Mouse (Mus musculus): ENCODE measurements around the gene Slc16a9.
A peak's percentile ranks its signal among the peaks of the same experiment; 100 is the strongest.
"Not testable (repeated sequence)": the region's sequence is repeated elsewhere in the genome, so short reads cannot be mapped to it uniquely, and the experiment has no call there.

Gene Slc16a9

DNA sequence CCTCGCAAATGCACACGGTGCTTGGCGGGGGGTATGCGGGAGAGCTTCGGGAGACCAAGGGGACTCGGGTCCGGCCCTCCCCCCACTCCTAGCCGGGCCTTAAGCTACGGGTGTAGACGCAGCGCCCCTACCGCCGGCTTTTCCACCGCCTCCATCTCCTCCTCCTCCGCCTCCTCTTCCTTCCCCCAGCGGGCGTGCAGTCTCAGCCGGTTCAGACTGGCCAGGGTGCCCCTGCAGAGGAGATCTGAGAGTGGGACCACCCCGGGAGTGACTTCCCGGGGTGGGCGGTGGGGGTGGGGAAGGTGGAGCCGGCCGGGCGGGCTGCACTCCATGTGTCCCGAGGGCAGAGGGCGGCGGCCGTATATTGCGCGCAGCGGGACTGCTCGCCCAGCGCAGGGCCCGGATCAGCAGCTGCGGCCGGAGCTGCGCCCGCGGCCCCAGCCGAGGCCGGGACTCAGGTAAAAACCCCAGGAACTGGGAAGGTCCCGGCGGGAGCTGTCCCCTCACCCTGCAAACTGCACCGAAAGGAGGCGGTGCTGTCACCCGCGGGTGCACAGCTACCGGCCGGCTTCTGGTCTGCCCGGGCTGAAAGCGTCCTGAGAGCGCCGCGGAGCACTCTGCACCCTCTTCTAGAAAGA is at the start of gene Slc16a9:
Gene Slc16a9 (plus strand): TSS at position 180 of the 638 bp plus-strand sequence.
- peak; percentile 47 for DNase-seq

DNA sequence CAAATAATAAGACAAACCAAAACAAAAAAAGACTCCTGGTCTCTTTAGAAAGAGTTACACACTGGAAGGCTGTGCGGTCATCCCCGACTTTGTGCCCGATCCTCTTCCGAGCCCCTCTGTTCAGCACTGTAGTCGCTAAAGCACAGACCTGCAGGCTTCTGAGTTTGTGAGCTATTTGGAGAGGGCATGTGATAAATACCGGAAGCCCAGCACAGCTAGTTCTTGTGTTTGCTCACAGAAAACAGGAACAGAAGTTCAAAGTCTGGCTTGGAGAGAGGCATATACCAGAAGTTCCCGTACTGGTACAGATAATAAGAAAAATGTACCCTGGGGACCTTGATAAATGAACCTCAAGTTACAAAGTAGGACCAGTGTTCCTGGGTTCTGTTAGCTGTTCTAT is 49.6 kb upstream of the Slc16a9 start:
- no peak for DNase-seq

DNA sequence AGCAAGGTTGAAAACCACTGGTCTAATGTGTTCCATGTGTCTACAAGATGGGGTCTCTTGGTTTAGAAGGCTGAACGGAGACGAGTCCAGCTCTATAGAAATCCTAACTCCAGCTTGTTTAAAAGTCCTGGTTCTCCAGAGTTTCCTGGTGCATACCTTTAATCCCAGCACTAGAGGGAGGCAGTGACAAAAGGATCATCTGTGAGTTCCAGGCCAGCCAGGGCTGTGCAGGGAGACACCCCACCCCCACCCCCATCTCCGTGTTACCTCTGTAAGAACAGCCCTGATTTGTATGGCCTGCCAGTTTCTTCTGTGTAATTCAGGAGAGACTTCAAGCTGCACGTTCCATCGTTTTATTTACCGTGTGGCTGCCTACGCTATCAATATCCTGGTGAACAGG is 49.1 kb upstream of the Slc16a9 start:
- DNase-seq = no peak

DNA sequence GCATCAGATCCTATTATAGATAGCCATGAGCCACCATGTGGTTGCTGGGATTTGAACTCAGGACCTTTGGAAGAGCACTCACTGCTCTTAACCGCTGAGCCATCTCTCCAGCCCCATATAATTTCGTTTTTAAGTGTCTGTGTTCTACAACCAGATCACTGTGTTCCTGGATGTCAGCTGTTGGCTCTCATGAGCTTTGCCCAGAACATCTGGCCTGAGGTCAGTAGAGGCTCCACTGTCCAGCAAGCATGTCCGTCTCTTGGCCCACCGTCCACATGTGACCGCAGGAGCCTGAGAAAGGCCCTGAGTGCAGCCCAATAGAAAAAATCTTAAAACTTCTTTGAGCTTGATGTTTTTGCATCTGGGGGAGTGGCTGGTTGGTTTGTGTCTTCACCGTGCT is 48.2 kb upstream of the Slc16a9 start:
- no peak for DNase-seq

DNA sequence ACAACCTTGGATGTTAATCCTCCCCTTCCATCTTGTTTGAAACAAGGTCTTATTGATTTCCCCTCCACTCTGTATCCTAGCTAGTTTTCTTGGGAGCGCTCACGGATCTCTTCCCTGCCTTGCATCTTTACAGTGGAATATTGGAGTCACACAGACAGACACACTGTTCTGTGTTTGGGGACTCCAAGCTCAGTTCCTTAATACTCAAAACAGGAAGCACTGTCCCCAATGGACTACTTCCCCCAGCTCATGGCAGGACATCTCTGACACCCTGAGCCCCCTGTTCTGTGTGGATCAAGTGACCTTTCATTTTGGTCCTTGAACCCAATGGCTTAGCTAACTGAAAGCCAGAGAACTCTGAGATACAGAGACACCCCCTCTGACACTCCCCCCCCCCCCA is 47.3 kb upstream of the Slc16a9 start:
- no peak for DNase-seq

DNA sequence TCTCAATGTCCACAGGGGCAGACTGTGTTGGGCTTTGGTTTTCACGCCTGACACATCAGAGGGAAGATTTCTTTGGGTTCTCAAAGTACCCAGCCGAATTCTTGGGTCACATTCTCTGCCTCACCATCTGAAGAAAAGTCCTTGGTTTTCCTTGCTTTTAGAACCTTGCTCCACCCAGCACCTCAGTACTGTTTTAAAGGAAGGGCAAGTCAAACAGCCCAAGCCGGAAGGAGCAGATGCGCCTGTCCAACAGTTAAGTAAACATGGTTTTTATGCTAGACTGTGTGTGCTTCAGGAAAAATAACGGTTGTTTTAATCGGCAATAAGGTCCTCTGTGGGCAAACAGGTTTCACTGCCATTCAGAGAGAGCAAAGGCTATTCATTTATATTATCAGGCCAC is 46.9 kb upstream of the Slc16a9 start:
- no peak for DNase-seq

DNA sequence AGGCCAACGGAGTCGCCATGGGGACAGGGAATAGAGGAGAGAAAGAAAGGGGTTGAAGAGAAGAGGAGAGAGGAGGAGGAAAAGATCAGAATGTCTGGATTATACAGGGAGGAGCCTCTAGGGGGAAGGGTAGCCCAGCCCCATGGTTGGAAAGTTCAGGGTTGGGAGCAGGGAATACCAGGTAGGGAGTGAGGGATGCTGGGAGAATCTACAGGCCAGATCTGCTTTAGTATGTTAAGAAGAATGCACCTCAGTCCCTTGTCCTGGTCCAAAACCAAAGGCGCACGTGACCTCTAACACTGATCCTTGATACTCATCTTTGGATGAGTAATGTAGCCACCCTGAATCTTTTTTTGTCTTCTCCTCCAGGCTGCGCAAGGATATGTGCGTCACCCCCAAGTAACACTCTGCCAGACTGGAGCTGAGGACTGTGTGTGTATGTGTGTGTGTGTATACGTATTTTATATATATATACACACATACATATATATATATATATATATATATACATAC is 45.9 kb upstream of the Slc16a9 start:
- no peak for DNase-seq

DNA sequence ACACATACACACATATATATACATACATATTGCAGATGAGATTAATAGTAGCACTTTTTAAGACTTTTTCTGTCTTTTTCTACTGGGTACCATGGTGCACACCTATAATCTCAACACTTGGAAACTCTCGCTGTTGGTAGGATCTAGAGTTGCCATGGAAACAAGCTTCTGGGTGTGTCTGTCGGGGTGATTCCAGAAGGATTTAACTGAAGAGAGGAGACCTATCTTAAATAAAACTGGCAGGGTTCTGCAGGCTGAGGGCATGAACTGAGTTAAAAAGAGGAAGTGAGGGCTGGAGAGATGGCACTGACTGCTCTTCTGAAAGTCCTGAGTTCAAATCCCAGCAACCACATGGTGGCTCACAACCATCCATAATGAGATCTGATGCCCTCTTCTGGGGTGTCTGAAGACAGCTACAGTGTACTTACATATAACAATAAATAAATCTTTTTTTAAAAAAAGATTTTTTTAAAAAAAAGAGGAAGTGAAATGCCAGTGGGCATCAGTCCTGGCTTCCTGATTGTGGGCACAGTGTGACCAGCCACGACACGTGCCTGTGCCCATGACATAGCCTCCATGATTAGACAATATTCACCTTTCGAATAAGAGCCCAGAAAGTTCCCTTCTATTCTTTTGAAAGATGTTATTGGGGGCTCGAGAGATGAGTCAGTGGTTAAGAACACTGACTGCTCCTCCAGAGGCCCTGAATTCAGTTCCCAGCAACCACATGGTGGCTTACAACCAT is 45.3 kb upstream of the Slc16a9 start:
- no peak for DNase-seq

DNA sequence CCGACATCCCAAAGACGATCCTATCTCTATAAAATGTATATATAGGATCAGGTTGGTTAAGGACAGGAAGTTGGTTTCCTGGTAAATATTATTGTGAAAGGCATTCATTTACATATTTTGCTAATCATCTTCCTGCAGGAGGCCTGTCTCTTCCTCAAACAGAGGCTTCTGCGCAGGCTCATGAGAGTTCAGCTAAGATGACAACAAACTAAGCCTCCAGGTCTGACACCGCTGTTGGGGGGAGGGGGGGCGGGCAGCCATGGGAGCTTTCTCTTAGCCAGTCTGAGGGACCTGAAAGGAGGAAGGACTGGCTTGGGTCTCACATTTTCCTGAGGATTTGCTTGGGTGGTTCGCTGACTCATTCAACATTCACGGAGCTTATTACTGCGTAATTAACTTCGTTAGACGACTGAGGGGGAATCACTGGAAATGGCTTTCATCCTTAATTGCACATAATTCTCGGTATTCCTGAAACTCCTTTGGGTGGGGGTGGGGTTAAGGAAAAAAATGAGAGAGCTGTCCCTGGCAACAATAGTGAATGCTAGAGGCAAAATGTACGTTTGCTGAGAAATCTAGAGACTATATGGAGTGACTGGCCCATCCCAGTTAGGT is 43.9 kb upstream of the Slc16a9 start:
- DNase-seq = no peak

DNA sequence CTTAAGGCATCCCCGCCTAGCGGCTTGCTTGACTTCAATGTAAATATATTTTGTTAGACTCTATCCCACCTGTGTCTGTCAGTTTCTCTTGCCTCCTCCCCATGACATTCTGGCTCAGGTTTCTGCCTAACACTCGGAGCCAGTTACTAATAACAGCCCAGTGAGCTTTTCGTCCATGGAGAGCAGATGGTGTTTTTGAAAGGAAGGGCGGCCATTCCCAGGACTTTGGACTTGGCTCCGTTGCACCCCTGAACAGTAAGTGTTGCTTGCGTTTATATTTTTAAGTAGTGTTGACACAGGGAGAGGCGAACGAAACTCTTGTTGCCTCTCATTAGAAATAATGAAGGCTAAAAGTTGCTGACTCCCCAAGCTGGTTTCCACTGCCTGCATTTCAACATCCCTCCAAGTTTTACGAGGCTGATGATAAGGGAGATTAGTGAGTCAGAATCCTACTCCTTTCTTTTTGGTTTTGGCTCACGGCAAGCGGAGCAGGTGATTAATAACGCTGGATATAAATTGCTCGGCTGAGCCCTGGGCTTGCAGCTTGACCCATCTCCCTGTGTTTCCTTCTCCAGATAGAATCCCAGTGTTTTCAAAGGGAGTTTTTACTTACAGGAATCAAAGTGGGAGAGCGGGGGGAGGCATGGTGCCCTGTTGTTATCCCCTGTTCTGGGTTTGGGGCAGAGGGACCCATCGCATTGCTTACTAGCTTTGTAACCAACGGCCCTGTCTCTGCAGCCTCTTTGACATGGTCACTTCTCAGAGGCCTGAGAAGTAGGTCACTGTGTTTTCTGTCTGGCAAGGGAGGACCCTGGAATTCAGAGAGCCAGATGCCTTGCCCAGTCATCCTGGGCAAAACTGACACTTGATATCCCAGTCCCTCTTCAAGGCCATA is 40.1 kb upstream of the Slc16a9 start, which contains the start of gene Mrln:
Gene Mrln (plus strand): TSS at position 160 of the 895 bp plus-strand sequence.
- peak; percentile 76 for DNase-seq

DNA sequence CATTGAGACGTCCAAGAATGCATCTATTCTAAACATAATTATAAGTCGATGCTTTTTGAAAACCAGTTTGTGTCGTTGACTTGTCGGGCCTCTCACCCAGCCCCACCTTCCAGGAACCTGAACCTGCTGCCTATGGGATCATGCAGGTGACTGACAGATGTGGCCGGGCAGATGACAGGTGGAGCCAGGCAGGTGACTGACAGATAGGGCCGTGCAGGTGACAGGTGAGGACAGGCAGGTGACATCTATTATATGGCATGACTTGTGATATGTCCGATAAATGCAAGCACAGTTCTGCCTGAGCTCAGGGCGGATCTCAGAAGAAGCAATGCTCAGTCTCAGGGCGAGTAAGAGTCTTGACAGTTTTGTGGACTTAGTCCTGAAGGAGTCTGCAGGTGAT is 33.6 kb upstream of the Slc16a9 start:
- DNase-seq = no peak

DNA sequence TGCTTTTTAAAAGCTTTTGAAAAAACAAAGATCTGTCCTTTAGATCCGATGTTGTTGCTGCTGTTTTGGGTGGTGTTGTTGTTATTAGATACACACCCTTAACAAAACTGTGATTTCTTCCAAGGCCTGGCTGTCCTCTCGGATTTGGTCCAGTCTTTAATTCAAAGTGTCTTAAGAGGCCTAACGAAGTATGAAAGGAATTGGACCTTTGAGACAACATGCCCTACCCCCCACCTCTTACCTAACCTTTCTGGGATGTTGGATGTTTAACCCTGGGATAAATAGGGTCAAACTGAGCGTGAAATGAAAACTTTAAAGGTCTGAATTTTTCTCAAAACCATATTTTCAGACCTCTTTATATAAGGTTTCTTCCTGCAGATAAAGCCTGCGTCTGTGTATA is 23.9 kb upstream of the Slc16a9 start:
- no peak for DNase-seq

DNA sequence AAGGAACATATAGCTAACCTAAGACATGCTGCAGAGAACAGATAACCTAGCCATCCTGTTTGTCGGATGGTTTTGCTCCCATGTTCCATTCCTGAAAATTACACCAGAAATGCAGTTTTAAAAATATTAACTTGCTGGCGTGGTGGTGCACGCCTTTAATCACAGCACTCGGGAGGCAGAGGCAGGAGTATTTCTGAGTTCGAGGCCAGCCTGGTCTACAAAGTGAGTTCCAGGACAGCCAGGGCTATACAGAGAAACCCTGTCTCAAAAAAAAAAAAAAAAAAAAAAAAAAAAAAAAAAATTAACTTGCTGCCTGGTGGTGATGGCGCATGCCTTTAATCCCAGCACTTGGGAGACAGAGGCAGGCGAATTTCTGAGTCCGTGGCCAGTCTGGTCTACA is 22.7 kb upstream of the Slc16a9 start:
- DNase-seq = not testable (repeated sequence)

DNA sequence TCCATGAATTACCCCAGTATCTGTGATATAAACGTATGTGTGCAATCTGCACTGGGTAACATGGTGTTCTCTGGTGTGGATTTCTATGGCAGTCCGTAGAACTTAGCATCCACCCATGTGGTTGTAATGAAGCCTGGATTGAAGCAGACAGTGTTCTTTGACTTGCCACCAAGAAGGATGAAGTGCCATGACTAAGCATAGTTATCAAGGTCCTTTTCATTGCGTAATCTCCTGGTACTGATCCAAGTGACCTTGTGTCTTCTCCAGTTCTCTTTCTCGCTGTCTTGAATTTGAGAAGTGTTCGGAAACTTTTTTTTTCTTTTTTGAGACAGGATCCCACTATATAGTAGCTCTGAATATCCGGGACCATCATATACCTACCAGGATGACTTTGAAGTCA is 20.3 kb upstream of the Slc16a9 start:
- no peak for DNase-seq

DNA sequence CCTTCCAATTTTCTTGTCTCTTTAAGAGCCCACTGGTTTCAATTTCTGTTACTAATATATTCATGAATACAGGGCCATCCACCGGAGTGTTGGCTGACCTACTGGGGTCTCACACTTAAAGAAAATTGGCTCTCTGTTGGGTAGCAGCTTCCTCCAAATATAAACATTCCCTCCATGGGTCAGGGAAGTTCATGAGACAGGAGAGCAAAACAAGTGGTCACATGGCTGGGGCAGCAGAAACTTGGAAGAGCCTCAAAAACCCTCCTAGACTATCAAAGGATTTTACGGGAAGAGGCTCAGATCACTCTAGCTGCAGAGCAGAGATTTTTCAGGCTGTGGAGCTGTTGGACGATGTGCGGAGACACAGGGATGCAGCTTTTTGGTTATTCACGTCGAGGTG is 19.1 kb upstream of the Slc16a9 start:
- no peak for DNase-seq

DNA sequence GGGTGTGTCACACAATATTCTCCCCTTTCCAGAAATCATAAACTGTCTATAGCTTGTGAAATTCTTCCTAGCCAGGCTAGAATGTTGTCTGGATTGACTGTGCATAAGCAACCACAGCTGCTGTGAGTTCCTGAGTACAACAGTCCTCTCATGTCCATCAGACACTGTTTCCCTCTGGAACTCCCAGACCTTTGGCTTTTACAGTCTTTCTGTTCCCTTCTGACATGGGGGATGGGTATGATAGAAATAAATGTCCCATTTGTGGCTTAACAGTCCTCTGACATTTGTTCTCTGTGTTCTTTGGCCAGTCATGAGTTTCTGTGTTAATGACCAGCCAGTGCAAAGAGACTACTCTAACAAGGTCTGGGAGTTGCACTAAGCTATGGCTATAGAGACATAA is 18.3 kb upstream of the Slc16a9 start:
- no peak for DNase-seq

DNA sequence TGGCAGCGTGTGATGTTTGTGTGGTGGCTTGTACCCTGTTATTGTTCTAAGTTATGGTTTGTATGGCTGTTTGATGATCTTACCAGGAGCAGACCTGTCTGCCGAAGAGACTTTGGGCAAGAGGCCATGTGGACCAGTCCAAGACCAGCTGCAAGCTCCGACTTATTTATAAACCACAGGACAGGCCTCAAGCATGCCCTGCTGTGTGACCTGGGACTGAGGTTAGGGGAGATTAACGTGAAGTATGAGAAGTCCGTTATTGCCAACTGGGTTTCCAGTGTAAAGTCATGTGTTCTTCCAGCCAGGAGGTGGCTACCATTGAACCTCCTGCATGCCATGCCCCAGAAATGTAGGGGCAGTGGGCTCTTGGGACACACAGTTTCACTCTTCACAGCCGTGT is 14.5 kb upstream of the Slc16a9 start:
- no peak for DNase-seq

DNA sequence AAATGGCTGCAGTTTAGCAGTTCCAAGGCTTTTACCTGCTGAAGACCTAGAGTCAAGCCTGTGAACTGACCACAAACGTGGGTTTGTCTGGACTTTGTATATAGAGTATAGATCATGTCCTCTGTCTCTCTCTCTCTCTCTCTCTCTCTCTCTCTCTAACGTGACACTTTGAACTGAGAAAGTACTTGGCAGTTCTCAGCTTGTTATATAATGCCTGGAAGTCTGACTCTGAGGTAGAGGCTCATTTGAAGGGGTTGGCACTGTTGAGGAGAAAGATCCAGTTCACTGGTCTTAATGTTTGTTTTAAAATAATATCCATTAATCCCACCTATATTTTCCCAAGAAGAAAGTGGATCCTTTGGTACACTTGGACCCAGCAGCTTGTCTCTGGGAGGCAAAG is 7.0 kb upstream of the Slc16a9 start:
- no peak for DNase-seq

DNA sequence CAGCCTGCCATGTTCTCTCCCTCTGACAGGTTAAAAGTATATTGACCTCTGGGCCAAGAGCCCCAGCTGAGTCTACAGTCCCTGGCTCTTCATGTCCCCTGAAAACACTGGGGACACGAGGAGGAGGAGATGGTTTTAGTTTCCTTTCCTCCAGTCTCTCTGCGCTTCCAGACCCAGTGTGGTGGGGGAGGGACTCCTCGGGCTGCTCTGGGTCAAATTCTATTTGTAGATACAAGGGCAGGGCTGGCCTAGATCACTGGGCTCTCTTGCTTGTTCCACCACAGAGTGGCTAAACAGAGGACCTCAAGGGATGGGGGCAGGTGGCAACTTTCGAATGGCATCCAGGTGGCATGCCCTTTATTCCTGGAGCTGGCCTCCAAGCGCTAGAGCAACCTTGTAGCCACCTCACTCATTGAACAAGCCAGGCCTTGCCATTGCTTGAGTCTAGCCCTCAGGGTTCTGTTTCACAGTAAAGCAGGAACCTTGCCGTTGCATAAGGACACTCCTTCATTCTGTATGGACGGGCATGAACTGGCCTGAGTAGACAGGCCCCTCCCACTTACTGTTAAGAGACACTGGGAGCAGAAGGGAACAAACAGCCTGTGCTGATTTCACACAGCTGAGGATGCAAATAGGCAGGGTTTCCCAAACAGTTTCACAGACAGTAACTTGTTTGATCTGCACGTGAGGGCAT is 2.0 kb upstream of the Slc16a9 start:
- DNase-seq = no peak

DNA sequence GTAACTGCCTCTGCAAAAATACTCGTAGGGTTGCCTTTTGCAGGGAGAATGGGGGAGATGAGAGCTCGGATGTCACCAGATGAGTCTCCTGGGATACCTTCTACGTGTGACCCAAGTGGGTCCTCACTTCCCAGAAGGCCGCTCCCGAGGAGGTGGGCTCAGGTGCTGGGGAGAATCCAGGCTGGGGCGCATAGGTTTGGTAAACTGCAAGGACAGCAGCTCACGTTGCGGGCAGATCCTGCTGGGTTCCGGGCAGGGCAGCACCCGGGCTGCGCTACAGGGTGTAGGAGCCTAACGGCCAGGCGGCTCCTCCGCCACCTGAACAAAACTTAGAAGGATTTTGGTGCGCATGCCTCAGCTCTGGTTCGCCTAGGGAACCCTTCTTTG is 652 bp downstream of the Slc16a9 start:
- peak; percentile 18 for DNase-seq

DNA sequence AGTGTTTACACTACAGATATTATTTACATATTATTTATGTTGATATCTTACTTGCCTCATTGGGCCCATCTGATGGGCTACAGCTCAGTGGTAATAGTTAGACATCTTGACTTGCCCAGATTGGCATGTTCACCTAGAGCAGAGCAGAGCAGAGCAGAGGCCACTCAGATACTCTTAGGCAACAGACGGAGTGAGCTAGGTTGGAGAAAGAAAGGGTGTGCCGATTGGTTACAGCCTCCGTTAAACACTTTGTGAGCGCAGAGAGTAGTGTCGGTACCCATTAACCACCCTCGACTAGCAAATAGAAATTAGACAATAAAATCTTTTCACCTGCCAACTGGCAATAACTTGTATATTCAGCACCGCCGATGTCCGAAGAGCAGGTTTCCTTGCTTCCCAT is 1.2 kb downstream of the Slc16a9 start:
- DNase-seq = no peak

DNA sequence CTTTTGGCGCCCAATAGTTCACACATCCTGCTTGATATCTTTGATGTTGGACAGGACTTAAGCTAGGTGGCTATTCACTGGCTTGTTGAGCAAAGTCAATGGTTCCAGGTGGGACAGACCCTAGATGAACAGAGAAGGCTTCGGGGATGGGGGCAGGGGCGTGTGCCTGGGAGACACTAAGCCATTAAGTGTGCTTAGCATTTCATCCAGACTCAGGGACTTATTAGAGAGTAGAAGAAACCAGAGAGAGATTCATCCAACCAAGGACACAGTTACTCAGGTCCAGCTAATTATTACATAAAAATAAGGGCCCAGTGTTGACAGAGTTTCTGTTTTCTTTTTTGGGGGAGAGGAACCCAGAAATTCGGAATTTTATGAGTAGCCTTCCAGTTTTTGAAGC is 5.5 kb downstream of the Slc16a9 start:
- DNase-seq = no peak

All from cerebellum, adult 8-10 months (tissue).